Mouse (Mus musculus): ENCODE measurements around the gene Zfp704.
"Not testable (repeated sequence)": the region's sequence is repeated elsewhere in the genome, so short reads cannot be mapped to it uniquely, and the experiment has no call there.

Gene Zfp704

GRCm38 (mm10) chr3:9598061-9598460, 11.8 kb downstream of the Zfp704 start:
- DNase-seq (ENCODE audit: low spot score in 2 of 2): no peak

DNA sequence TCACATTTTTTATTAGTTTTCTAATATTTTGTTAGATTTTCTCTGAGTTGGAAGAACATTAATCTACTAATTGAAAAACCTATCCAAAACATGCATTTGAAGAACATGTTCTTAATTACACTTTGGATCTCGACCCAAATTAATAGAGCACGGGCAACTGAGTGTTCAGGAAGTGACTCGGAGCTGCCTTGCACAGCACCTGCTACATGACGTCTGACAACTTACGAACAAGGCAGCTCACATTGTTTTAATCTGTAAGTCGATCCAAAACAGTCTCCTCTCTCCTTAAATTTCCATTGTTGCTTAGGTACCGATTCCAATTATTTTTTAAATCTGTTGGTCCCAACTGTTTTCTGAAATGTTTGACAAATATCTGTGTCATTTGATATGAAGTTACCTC, 15.4 kb downstream of the Zfp704 start:
- no peak for DNase-seq (ENCODE audit: low spot score in 2 of 2)

GRCm38 (mm10) chr3:9593832-9594231, 16.1 kb downstream of the Zfp704 start:
- peak in 1 of 2 experiments; percentile 51 for DNase-seq (ENCODE audit: low spot score in 2 of 2)

DNA sequence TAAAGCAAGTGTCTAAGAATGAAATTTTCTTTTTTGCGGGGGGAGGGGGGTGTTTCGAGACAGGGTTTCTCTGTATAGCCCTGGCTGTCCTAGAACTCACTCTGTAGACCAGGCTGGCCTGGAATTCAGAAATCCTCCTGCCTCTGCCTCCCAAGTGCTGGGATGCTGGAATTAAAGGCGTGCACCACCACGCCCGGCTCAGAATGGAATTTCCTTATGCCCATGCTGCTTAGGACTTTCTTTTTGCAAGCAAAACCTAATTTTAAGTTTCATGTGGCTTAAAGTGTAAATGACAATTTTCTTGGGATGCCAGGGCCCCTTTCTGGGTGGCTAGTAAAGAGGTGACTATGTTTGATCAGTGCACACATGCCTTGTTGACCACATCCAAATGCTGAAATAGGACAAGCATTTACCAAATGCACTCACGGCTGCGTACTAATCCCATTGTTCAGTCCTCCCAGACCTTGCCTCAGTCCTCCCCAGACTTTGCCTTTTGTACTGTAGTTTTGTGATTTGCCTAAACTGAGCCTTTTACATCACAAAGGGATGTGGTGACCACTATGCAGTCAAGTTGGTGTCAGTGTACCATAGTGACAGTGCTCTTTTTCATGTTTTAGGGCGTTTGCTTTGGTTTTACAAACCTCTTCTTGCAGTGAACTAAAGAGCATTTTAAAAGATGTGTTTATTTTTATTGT, 18.3 kb downstream of the Zfp704 start:
- DNase-seq (ENCODE audit: low spot score in 2 of 2): no peak

GRCm38 (mm10) chr3:9588635-9589034, 21.2 kb downstream of the Zfp704 start:
- no peak for DNase-seq (ENCODE audit: low spot score in 2 of 2)

DNA sequence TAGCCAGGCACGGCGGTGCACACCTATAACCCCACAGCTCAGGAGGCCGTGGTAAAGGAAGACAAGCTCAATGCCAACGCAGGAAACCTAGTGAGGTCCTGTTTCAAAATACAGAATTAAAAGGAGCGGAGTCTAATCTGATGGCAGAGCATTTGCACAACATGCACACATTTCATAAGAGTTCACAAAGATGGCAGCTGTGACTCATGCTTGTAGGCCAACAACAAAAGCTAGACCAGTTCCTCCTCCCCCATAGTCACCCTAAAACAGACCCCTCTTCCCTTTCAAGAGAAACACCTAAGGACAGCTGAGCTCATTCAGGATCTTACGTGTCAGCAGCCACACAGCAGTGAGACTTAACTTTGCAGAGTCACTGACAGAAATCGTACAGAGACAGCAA, 22.6 kb downstream of the Zfp704 start:
- DNase-seq (ENCODE audit: low spot score in 2 of 2): no peak

GRCm38 (mm10) chr3:9583516-9583915, 26.4 kb downstream of the Zfp704 start:
- no peak for DNase-seq (ENCODE audit: low spot score in 2 of 2)

GRCm38 (mm10) chr3:9580952-9581798, 28.7 kb downstream of the Zfp704 start:
- DNase-seq (ENCODE audit: low spot score in 2 of 2): no peak

DNA sequence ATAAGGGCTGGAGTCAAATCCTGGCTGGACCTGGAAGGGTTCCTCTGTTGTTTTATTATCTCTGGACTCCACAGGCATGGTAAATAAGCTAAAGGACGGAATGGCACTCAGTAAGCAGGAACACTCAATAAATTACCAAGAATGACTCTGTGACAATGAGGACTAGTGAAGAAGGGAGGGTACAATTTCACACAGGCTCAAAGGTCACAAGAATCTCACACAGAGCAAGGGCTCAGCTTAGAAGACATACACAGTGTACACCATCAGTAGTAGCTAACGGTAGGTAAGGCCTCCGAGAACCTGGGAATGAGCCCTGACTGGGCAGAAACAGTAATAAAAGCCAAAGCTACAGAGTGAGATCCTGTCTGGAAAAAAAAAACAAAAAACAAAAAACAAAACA, 29.8 kb downstream of the Zfp704 start:
- no peak for DNase-seq (ENCODE audit: low spot score in 2 of 2)

GRCm38 (mm10) chr3:9579028-9579643, 30.7 kb downstream of the Zfp704 start:
- DNase-seq (ENCODE audit: low spot score in 2 of 2): no peak

DNA sequence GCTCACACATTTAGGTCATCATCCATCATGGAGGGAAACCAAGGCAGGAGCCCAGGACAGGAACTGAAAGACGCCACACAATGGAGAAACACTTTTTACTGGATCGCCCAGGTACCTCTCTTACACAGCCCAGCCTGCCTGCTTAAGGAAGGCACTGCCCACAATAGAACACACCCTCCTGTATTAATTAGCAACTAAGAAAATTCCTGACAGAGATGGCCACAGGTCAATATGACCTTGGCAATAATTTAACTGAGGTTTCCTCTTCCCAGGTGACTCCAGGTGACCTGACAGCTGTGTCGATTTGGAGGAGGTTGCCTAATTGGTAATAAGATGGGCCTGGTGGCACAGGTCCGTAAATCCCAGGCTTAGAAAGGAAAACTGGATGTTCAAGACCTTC, 33.0 kb downstream of the Zfp704 start:
- DNase-seq (ENCODE audit: low spot score in 2 of 2): no peak

DNA sequence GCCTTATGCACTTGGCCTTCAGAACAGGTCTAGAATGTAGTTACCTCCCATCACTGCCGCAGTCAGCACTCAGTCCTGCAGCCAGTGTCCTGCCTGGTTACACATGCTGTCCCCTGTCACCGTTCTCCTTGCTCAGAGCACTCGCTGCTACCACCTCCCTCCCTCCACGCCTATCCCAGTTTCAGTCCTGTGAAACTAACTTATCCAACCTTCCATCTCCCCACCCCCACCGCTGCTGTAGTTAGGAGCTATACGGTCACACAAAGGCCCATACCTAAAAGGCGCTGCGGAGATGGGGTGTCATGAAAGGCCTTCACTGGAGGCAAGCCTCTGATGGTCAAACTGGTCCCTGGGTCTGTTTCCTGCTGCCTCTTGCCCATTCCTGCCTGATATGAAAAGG, 35.6 kb downstream of the Zfp704 start:
- DNase-seq (ENCODE audit: low spot score in 2 of 2): no peak

GRCm38 (mm10) chr3:9573581-9573980, 36.3 kb downstream of the Zfp704 start:
- no peak for DNase-seq (ENCODE audit: low spot score in 2 of 2)

DNA sequence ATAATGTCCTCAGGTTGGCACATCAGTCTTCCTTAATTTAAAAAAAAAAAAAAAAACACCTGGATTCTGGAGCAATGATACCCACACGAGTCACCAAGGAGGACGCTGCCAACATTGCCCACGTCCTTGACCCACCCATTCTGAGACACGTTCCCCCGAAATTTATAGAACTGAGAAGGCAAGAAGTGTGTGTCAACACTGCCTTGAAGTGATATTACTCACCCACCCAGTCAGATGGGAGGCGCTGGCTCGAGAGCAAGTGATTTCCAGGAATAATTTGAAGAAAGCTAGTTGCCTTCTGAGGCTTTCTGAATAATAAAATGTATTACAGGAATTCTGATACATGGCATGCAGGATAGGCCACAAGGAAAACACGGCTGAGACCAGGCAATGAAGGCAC, 37.6 kb downstream of the Zfp704 start:
- no peak for DNase-seq (ENCODE audit: low spot score in 2 of 2)

DNA sequence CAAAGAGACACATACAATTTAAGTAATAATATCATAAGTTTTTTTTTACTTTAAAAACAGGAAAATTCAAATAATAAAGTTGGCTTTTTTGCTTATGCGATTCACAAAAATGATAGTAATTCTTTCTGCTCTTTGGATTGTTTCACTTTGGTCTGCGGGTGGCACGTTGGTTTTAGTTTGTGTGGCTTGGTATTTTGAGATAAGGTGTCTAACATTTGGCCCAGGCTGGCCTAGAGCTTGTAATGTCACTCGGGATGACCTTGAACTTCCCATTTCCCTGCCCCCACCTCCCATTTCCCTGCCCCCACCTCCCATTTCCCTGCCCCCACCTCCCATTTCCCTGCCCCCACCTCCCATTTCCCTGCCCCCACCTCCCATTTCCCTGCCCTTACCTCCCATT, 39.1 kb downstream of the Zfp704 start:
- DNase-seq (ENCODE audit: low spot score in 2 of 2): no peak

DNA sequence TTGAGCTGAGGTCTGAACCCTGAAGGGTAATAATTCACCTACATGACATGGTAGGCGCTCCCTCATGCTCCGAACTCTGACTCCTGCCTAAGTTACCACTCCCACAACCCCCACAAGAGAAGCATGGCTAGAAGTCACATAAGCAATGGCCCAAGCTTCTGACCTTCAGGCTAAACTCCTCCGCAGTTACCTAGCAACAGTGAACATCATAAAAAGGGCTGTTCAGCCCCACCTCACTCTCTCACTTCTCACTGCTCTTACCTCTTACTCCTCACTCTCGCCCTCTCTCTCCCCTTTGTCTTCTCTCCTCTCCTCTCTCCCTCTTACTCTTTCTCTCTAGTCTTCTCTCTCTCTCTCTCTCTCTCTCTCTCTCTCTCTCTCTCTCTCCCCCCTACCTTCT, 40.2 kb downstream of the Zfp704 start:
- not testable (repeated sequence) for DNase-seq (ENCODE audit: low spot score in 2 of 2)

DNA sequence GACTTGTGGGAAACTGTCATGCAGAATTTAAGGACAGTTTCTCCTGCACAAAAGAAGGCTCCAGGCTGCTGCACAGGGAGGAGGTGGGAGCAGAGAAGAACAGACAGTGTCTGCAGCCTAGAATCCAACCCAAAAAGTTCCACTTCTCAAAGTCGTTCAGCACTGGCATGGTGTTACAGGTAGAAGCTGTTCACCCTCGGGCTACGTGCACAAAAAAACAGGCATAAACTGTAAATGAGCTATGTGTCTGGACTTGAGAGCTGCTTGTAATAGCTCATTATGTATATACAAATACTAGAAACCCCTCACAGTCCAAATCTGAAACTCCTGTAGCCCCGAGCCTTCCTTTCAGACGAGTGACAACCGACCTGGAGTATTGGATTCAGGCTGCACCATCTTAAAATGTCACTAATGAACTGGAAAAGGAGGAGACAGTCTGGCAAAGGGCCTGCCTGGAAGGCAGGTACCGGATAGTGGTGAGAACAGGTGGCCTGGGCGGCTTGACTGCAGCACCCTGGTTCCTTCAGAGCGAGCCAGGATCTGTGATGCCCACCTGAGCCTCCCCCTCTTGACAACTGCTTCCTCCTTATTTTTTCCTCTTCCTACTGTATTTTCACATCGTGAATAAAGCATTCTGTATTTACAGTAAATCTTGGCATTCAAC, 41.2 kb downstream of the Zfp704 start:
- DNase-seq (ENCODE audit: low spot score in 2 of 2): no peak

DNA sequence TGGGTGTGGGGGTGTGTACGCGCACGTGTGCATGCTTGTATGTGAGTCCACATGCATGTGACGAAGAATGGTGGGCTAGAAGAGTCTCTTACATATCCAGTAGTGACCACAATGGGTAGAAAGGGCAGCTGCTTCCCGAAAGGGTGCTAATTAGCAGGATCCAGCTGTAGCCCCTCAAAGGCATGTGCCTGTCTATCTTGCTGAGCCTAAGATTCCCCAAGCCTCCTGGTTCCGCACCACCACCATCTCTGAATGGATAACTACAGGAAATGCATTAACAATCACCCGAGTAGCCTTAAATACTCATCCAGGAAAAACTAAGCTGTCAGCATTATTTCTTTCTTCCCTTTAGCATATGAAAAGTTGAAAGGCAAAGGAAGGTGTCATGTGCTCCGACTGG, 41.9 kb downstream of the Zfp704 start:
- no peak for DNase-seq (ENCODE audit: low spot score in 2 of 2)

GRCm38 (mm10) chr3:9566831-9567230, 43.1 kb downstream of the Zfp704 start:
- no peak for DNase-seq (ENCODE audit: low spot score in 2 of 2)

- no peak for DNase-seq (ENCODE audit: low spot score in 2 of 2)
These were observed 46.3 kb downstream of the Zfp704 start for GRCm38 (mm10) chr3:9563562-9563961.

- DNase-seq (ENCODE audit: low spot score in 2 of 2): no peak
These were observed 47.1 kb downstream of the Zfp704 start for GRCm38 (mm10) chr3:9562649-9563328.
